Mouse (Mus musculus) megakaryocyte, embryonic 14.5 days (primary cell): Measurements from ENCODE around the gene Spag9.

ENCODE experiments used
- FLI1 ChIP-seq: IDR thresholded peaks from 2 replicates; pipeline ENCODE4 v1.6.1; 2012; ENCODE audit warnings: low read length, inconsistent platforms, mixed read lengths
- GATA1 ChIP-seq: IDR thresholded peaks from 3 replicates; pipeline ENCODE4 v1.6.1; 2012; ENCODE audit warnings: mixed read lengths, low read length, inconsistent platforms, borderline replicate concordance

DNA sequence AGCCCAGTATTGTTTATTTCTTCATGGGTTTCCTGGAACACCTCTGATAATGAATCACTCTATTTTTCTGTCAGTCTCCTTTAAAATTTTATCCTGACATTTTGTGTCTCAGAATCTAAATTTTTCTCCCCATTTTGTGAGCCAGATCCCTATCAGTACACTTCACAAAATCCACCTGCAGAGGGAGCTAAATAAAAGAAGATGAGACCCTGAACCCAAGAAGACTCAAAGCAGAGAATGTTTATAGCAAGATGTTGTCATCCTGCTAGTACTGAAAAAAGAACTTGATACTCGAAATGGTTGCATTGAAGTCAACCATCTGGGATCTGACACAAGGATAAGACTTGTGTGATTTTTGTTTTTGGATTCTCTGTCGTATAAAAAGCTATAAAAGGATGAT, 40.1 kb downstream of the Spag9 start:
- TF ChIP-seq GATA1 = no peak
- TF ChIP-seq FLI1 = no peak
